Mouse (Mus musculus): ENCODE results near the gene Tex48. TPM values are rescaled to one million over a fixed set of nuclear protein-coding genes. Genes with fewer than 3 reads are reported as not detected.

Gene Tex48
- total RNA-seq (2021): not detected

DNA sequence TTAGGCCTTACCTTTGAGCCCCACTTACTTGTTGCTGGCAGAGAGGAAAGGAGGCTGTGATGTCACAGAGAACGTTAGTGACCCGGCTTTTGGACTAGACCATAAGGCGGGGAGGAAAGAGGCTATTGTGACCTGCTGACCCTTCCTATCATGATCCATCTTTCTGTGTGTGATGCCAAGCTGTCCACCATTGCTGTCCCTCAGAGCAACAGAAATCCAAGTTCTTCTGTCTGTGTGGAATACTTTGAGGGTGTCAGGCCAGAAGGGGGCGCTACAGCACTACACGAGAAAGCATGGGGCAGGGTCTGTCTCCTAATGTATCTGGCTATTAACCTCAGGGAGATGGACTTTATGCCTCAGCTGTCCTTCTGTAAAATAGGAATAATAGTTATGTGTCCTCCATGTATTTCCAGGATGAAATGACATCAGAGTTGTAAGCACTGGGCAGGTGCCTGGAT is at the start of gene Tex48:
Gene Tex48 (minus strand): TSS at position 51 of the 458 bp plus-strand sequence.
- DNase-seq (ENCODE audit: extremely low spot score in 1 of 2, low spot score in 2 of 2): peak in 1 of 2 experiments; percentile 24
- intact Hi-C loops (cut with DNase I): no loop called here

GRCm38 (mm10) chr4:63668255-63668654 is 46.0 kb upstream of the Tex48 start:
- intact Hi-C loops (cut with DNase I): no loop called here
- peak; percentile 21 to 22 for DNase-seq (ENCODE audit: extremely low spot score in 1 of 2, low spot score in 2 of 2)

- intact Hi-C loops (cut with DNase I): no loop called here
- no peak for DNase-seq (ENCODE audit: extremely low spot score in 1 of 2, low spot score in 2 of 2)
These were observed 43.5 kb upstream of the Tex48 start for GRCm38 (mm10) chr4:63665738-63666137.

DNA sequence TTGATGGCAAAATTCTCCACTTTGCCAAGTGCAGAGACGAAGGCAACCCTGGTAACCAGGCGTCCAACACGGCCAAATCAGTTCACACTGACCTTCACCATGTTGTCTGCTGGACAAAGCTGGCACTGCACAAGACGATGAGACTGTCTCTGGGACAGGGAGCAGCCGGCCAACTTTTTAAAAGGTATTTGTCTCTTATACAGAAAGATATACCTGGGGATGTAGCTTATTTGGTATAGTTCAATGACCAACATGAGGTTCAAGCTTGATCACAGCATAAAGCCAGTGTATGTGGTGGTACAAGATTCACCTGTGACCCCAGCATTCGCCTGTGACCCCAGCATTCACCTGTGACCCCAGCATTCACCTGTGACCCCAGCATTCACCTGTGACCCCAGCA is 41.1 kb upstream of the Tex48 start, which contains the start of gene Gm11214:
Gene Gm11214 (minus strand): TSS at position 101 of the 400 bp plus-strand sequence.
- no peak for DNase-seq (ENCODE audit: extremely low spot score in 1 of 2, low spot score in 2 of 2)
- intact Hi-C loops (cut with DNase I): no loop called here

GRCm38 (mm10) chr4:63661857-63662256 is 39.6 kb upstream of the Tex48 start:
- no peak for DNase-seq (ENCODE audit: extremely low spot score in 1 of 2, low spot score in 2 of 2)
- intact Hi-C loops (cut with DNase I): no loop called here

DNA sequence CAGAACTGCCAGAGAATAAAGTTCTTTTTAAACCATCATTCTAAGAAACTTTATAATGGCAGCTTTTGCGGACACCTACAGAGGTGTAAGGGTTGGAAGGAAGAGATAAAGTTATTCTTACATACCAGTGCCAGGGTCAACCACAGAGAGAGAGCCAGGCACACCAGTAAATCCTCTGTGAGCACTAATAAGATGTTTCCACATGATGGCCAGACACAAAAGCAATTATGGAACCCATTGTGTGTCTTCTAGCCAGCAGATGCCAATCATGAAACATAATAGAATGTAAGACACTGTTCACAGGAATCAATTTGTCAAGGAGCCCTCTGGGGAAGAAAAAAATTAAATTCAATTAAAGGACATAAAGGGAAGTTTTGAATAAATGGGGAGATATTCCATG is 39.2 kb upstream of the Tex48 start:
- intact Hi-C loops (cut with DNase I): no loop called here
- DNase-seq (ENCODE audit: extremely low spot score in 1 of 2, low spot score in 2 of 2): no peak

DNA sequence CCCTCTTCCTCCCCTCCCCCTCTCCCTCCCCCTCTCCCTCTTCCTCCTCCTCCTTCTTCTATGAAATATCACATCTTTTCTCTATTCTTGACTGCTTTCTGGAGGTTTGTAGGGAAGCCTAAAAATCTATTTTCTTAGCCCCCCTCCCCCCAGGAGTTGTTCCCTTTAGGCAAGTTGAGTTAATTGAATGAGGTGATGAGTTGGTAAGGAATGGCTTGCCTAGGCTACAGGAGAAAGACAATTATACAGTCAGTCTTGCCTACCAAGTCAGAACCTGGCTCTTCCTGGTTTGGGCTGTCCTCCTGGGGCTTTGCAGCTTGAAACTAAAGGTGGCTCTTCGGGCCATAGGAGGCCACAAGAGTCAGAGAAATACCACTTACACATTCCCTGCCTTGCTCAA is 37.5 kb upstream of the Tex48 start:
- intact Hi-C loops (cut with DNase I): no loop called here
- no peak for DNase-seq (ENCODE audit: extremely low spot score in 1 of 2, low spot score in 2 of 2)

DNA sequence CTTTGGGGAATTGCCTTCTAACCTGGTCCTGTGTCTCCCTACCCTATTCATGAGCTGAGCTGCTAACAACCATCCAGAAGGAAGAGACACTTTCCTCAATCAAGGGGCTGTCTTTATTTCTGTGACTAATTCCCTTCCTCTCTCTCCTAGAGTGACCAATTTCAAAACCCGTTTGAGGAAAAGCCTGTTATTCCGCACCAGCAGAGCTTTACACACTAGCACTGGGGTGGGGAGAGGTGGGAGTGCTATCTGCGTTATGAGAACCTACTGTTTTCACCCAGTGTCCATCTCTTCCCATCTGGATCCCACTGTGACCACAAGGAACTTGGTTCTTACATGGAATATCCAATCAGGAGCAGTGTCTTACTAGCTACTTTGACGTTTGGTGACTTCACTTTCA is 36.9 kb upstream of the Tex48 start:
- intact Hi-C loops (cut with DNase I): no loop called here
- no peak for DNase-seq (ENCODE audit: extremely low spot score in 1 of 2, low spot score in 2 of 2)

DNA sequence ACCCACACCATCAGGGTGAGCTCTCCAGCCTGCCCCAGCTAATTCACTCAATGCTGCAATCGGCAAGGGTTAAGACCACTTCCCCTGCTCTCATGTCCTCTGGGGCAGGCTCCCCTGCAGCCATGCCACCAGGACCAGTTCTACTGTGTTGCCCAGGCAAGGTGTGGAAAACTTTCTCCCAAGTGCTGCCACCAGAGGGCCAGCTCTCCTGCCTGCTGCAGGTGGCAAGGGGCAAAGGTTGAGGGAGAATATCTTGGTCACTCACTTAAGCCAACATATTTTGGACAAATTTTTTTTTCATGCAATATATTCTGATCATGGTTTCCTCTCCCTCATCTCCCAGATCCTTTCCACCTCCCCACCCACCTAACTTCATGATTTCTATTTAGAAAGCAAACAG is 32.2 kb upstream of the Tex48 start:
- DNase-seq (ENCODE audit: extremely low spot score in 1 of 2, low spot score in 2 of 2): no peak
- intact Hi-C loops (cut with DNase I): no loop called here

- intact Hi-C loops (cut with DNase I): no loop called here
- DNase-seq (ENCODE audit: extremely low spot score in 1 of 2, low spot score in 2 of 2): no peak
These were observed 21.9 kb upstream of the Tex48 start for GRCm38 (mm10) chr4:63643956-63644726.

DNA sequence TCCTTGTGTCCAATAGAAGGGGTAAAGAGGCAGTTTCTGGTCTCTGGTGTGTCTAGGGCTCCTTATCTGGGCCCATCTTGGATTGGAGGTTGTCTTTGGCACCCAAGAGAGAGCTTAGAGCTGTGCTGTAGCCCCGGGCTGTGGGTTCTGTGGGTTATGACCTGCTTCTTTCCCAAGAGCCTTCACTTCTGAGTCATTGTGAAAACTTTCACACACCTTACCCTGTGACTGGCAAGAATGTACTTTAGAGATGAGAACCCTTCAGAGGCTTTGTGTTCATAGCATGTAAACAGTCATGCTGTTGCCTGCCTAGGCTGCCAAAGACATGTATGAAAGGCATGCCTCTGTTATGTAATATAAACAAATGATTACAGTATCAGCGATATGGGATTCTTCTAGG is 17.6 kb upstream of the Tex48 start:
- intact Hi-C loops (cut with DNase I): no loop called here
- DNase-seq (ENCODE audit: extremely low spot score in 1 of 2, low spot score in 2 of 2): no peak

DNA sequence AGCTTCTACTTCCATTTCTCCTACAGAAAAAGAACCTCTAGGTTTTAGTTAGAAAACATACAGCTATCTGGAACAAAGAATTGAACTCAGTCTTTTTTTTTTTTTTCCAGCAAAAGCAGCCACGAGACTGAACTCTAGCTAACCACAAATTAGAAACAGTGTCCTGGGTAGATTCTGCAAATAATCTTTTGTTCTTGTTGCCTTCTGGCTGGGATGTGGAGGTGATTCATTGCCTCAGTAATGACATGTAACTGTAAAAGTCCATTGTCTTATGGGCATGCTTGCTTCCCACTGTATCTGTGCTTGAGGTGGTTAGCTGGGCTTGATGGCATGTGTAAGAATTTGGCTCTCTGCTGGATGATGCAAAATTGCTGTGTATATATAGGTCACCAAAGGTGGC is 16.4 kb upstream of the Tex48 start:
- DNase-seq (ENCODE audit: extremely low spot score in 1 of 2, low spot score in 2 of 2): no peak
- intact Hi-C loops (cut with DNase I): no loop called here

DNA sequence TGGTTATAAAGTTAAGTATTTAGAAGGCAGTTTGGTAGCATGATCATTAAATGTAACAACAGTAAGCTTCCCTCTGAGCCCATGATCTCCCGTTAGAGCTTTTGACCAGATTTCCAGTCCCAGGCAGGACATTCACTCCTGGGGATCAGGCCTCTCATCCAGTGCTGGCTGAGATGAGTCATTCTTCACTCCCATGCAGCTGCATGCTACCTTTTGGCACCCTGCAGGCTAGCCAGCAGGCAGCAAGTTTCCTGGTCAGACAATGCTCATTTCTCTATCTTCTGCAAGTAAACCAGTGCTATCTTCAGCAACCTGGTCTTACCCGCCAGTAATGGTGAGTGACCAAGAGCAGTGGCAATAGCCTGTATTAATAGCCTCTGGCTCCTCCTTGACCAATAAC is 11.0 kb upstream of the Tex48 start:
- DNase-seq (ENCODE audit: extremely low spot score in 1 of 2, low spot score in 2 of 2): no peak
- intact Hi-C loops (cut with DNase I): no loop called here

DNA sequence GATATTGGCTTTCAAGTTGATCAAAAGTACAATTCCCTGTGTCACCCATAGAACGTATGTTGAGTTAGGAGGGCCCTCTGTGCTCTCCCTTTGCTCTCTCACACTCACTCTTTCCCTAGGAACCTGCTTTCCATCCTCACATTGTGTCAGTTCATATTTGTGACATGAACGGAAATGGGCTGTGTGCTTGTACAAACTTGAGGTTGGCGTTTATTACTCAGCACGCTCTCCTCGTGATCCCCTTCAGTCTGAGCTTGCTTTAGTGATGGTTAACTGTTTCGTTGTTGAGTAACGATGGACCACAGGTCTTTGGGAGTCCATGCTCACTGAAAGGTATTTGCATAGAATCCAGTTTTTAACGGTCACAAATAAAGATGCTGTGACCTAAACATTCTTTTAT is 4.9 kb upstream of the Tex48 start:
- DNase-seq (ENCODE audit: extremely low spot score in 1 of 2, low spot score in 2 of 2): no peak
- intact Hi-C loops (cut with DNase I): no loop called here

GRCm38 (mm10) chr4:63625563-63626080 is 3.4 kb upstream of the Tex48 start:
- intact Hi-C loops (cut with DNase I): no loop called here

DNA sequence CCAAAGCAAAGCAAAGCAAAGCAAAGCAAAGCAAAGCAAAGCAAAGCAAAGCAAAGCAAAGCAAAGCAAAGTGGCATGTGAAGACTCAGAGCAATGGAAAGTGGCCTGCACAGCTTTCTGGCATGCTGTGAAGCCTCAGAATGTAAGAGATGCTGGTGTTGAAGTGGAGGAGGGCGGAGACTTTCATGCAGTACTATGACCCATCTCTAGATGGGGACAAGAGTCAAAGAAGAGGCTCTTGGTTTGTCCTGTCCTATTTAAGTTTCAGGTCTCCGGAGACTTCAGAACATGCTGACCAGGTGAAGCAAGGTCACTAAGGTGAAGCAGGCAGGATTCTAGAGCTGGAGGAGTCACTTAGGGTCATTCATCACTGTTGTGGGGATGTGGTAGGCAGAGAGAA is 367 bp downstream of the Tex48 start:
- intact Hi-C loops (cut with DNase I): no loop called here
- no peak for DNase-seq (ENCODE audit: extremely low spot score in 1 of 2, low spot score in 2 of 2)

More at GRCm38 (mm10) chr4:63625563-63626080, 3.4 kb upstream of the Tex48 start:
- DNase-seq (ENCODE audit: extremely low spot score in 1 of 2, low spot score in 2 of 2): no peak

DNA sequence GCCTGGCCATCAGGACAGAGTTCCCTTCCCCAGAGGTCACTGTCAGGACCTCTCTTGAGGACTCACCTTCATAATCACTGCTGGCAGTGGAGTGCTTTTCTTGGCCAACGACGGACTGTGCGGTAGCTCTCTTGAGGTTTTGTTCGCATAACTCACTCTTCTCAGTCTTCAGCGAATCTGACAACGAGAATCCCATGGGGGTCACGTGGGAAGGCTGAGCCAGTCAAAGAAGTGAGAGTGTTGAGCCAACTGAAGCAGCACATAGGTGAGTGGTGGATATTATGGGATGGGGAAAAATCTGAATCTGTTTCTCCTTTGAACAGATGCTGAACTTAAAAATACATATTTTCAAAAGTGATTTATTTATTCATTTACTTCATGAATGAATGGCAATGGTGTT is 13.8 kb downstream of the Tex48 start:
- no peak for DNase-seq (ENCODE audit: extremely low spot score in 1 of 2, low spot score in 2 of 2)
- intact Hi-C loops (cut with DNase I): no loop called here

GRCm38 (mm10) chr4:63605968-63606367 is 16.3 kb downstream of the Tex48 start:
- no peak for DNase-seq (ENCODE audit: extremely low spot score in 1 of 2, low spot score in 2 of 2)
- intact Hi-C loops (cut with DNase I): no loop called here

DNA sequence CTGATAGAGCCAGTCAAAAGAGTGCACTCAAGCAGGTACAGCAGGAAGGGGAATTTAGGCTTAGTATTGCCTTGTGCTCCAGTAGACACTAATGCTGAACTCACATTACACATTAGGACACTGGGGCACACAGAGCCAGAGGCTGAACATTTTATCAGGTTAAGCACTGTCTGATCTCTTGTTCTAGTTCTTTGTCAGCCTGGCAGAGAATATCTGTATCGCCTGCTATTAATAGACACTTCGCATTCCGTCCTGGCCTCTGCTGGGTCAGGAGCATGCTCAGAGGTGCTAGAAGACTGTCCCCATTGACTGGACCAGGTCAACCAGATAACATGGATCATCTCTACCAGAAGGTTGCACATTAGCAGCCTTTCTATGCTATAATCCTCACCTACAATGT is 16.7 kb downstream of the Tex48 start:
- intact Hi-C loops (cut with DNase I): no loop called here
- DNase-seq (ENCODE audit: extremely low spot score in 1 of 2, low spot score in 2 of 2): no peak

DNA sequence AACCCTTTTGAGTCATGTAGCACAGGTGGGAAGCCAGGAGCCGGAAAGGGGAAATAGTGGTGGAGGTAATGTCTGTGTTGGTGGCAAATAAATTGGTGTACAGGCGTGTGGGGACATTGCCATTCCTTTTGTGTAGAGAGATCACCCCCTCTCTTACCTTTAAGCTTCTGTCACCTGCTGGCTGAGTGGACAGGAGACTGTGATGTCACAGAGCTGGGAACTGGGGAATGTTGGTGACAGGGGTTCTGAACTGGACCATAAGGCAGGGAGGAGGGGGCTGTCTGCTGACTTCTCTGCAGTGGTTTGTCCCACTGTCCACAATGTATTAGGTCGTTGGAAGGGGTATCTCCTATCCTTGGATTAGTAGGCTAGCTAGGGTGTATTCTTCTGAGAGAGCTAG is 17.3 kb downstream of the Tex48 start, which contains the start of gene Gm11213:
Gene Gm11213 (minus strand): TSS at position 317 of the 400 bp plus-strand sequence.
- intact Hi-C loops (cut with DNase I): no loop called here
- no peak for DNase-seq (ENCODE audit: extremely low spot score in 1 of 2, low spot score in 2 of 2)

DNA sequence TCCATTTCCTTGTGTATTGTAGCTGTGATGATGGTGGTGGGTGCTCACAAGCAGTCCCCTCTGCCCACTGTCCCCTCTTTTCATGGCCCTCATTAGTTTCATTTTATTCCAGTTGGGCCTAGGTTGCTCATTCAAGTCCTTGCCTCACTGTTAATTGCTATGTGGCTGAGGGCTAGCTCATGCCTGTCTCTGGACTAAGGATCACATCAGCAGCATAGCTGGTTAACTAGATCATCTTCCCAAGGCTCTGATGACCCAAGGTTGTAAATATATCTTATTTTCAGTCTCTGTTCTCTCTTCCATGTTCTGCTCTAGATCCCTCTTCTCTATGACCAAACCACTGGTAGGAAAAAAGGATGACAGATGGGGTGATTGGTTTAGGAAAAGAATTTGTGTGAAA is 21.0 kb downstream of the Tex48 start:
- intact Hi-C loops (cut with DNase I): no loop called here
- DNase-seq (ENCODE audit: extremely low spot score in 1 of 2, low spot score in 2 of 2): no peak
